Mouse (Mus musculus): Measurements from ENCODE around the gene Ppp6r1. TPM values are rescaled to one million over a fixed set of nuclear protein-coding genes. Genes with fewer than 3 reads are reported as not detected.

The Ppp6r1 gene
- total RNA-seq (2014; rRNA removed) = 103 and 131 TPM in 2 replicates
- polyA plus RNA-seq (2015; fragmentation: Nextera tagmentation; extraction: Ambion mirVana) = 7.7 and 10.1 TPM in 2 replicates

DNA sequence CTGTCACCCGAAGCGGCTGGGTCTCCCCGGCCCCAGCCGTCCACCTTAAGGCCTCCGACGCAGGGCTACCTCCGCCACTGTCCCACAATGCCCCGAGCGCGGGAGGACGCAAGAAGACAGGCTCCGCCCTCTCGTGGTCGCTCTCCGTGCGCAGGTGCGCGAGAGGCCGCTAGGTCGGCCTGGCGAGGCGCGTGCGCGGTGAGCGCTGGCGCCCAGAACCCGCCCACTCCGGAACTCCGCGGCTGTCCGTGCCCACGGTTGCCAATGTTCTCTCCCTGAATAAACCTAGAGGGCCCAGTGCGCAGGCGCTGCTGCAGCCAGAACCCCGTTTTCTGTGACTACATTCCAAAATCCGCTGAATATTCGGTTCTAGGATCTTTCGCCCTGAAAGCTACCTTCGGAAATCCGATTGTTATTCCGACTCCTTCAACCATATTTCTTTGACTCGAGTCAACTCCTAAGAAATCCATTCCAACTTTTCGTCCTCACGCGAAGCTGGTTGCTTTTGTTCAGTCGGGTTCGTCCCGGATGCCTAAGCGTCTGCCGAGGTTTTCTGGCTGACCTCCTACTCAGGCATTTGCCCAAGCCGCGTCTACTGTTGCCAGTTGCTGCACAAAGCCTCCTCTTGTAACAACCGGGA, at the start of gene Ppp6r1:
Gene Ppp6r1 (minus strand): TSS at position 108 of the 640 bp plus-strand sequence.
- H3K4me3 ChIP-seq (ENCODE audit: low read depth, low read length) = peak within 1 kb of the TSS; percentile 86
- DNase-seq (ENCODE audit: low spot score) = peak; percentile 98
- H3K27me3 ChIP-seq (ENCODE audit: insufficient read depth, low read length) = no peaks in the 10 kb centered on the region
- peak; percentile 96 for ATAC-seq (ENCODE audit: low FRiP score)
- peaks cover 19% of the 10 kb centered on the region for H3K4me1 ChIP-seq (ENCODE audit: insufficient read depth, low read length)
- H3K27ac ChIP-seq (ENCODE audit: low read depth, low read length) = peak within 1 kb of the TSS; percentile 95
- peak within 1 kb of the TSS; percentile 88 for H3K9ac ChIP-seq (replicated peaks; ENCODE audit: low read length, poor library complexity, severe bottlenecking)
- TF ChIP-seq CTCF (IDR thresholded peaks at IDR 0.05) = peak; percentile 72
- peaks cover 10% of the 10 kb centered on the region; the same call in 1 of the 2 replicates for H3K36me3 ChIP-seq (ENCODE audit: insufficient read depth, low read length)
- under 1% methylated on average over 54 of the region's 54 CpGs for WGBS
- no peaks in the 10 kb centered on the region for H3K9me3 ChIP-seq (ENCODE audit: low read length)
- H3K4me2 ChIP-seq (ENCODE audit: low read depth, low read length, poor library complexity, severe bottlenecking) = peak within 1 kb of the TSS; percentile 69

DNA sequence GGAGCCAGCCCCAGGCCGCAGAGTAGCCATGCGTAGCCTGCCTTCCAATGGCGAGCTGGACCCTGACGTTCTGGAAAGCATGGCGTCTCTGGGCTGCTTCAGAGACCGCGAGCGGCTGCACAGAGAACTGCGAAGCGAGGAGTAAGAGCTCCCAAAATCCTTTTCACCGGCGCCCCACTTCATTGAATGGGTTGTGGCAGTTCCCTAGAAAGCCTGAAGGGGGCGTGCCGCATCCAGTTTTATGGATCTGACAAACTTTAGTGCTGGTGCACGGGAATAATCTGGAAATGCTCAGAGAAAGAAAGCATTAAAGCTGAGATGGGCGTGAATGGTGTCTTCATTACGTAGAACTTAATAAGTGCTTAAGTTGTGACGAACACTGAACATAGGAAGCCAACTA, 46.3 kb upstream of the Ppp6r1 start:
- 0 out of 2 replicates have a peak, but pooled peaks have one; percentile 20 for ATAC-seq (ENCODE audit: low FRiP score)
- peak; percentile 75 for TF ChIP-seq CTCF (IDR thresholded peaks at IDR 0.05)
- Histone ChIP-seq H3K9me3 (ENCODE audit: low read length) (no peaks in the 10 kb centered on the region), H3K4me3 (ENCODE audit: low read depth, low read length) (no peak overlapping the region), H3K27me3 (ENCODE audit: insufficient read depth, low read length) (no peaks in the 10 kb centered on the region), H3K36me3 (ENCODE audit: insufficient read depth, low read length) (peaks cover 67% of the 10 kb centered on the region), H3K4me2 (ENCODE audit: low read depth, low read length, poor library complexity, severe bottlenecking) (no peak overlapping the region), H3K27ac (ENCODE audit: low read depth, low read length) (no peak overlapping the region), H3K9ac (replicated peaks; ENCODE audit: low read length, poor library complexity, severe bottlenecking) (no peak overlapping the region), H3K4me1 (ENCODE audit: insufficient read depth, low read length) (no peaks in the 10 kb centered on the region)
- DNase-seq (ENCODE audit: low spot score) = peak; percentile 61
- WGBS = 34% methylated on average over 18 of the region's 18 CpGs

DNA sequence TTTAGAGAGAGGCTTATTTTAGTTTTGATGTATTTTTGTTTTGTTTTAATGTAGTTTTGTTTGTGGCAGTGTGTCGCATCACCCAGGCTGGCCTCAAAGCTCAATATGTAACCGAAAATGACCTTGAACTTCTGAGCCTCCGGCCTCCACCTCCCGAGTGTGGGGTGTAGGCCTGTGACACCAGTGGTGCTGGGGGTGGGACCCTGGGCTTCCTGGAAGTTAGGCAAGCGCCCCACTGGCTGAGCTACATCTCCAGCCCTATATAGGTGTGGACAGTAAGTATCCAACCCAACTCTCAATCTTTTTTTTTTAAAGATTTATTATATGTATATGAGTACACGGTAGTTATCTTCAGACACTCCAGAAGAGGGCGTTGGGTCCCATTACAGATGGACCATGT, 44.4 kb upstream of the Ppp6r1 start:
- Histone ChIP-seq H3K36me3 (ENCODE audit: insufficient read depth, low read length) (peaks cover 69% of the 10 kb centered on the region), H3K9me3 (ENCODE audit: low read length) (no peaks in the 10 kb centered on the region), H3K4me1 (ENCODE audit: insufficient read depth, low read length) (no peaks in the 10 kb centered on the region), H3K27me3 (ENCODE audit: insufficient read depth, low read length) (no peaks in the 10 kb centered on the region), H3K27ac (ENCODE audit: low read depth, low read length) (no peak overlapping the region), H3K4me2 (ENCODE audit: low read depth, low read length, poor library complexity, severe bottlenecking) (no peak overlapping the region), H3K4me3 (ENCODE audit: low read depth, low read length) (no peak overlapping the region), H3K9ac (replicated peaks; ENCODE audit: low read length, poor library complexity, severe bottlenecking) (no peak overlapping the region)
- TF ChIP-seq CTCF (IDR thresholded peaks at IDR 0.05) = 0 out of 2 replicates have a peak, but pooled peaks have one; percentile 3
- no peak for DNase-seq (ENCODE audit: low spot score)
- ATAC-seq (ENCODE audit: low FRiP score) = peak; percentile 14; the same call in 1 of the 2 replicates
- WGBS = 96% methylated on average over 7 of the region's 7 CpGs

DNA sequence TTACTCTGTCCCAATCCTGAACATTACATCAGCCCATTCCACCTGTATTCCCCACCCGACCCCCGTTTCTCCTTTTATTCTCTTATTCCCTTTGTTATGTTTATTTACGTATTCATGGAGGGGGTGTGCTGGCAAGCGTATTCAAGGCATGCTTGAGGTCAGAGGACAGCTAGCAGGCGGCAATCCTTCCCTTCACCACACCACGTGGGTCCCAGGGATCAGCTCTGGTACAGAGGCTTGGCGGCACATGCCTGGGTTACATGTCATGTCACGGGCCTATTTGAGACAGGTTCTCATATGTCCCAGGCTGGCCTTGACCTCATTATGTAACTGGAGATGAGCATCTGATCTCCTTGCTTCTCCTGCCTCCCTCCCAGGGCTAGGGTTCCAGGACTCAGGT, 43.5 kb upstream of the Ppp6r1 start:
- no peaks in the 10 kb centered on the region for H3K9me3 ChIP-seq (ENCODE audit: low read length)
- ATAC-seq (ENCODE audit: low FRiP score) (no peak), DNase-seq (ENCODE audit: low spot score) (no peak)
- no peaks in the 10 kb centered on the region for H3K4me1 ChIP-seq (ENCODE audit: insufficient read depth, low read length)
- TF ChIP-seq CTCF (IDR thresholded peaks at IDR 0.05) = no peak
- H3K4me3 ChIP-seq (ENCODE audit: low read depth, low read length) = no peak overlapping the region
- H3K9ac ChIP-seq (replicated peaks; ENCODE audit: low read length, poor library complexity, severe bottlenecking) = peak overlapping the region; percentile 19; the same call in 1 of the 2 replicates
- no peak overlapping the region for H3K27ac ChIP-seq (ENCODE audit: low read depth, low read length)
- peaks cover 66% of the 10 kb centered on the region for H3K36me3 ChIP-seq (ENCODE audit: insufficient read depth, low read length)
- no peak overlapping the region for H3K4me2 ChIP-seq (ENCODE audit: low read depth, low read length, poor library complexity, severe bottlenecking)
- WGBS = 42% methylated on average over 8 of the region's 8 CpGs
- no peaks in the 10 kb centered on the region for H3K27me3 ChIP-seq (ENCODE audit: insufficient read depth, low read length)

DNA sequence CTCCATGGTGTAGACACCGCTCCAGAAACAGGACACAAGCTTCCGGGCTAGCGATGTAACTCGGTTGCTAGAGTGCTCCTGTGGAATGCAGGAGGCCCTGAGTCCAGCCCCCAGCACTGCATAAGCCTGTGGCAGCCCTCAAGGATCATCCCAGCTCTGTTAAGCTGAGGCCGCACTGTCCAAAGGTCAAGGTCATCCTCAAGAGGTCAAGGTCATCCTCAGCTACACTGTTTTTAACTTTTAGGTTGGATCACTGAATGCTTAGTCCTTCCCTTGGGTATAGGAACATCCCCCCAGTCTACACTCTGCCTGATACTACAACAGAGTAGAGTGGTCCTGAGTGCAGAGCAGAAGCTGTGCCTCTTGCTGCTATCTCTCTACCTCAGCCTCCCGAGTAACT, 34.2 kb upstream of the Ppp6r1 start:
- ATAC-seq (ENCODE audit: low FRiP score) = no peak
- Histone ChIP-seq H3K9ac (replicated peaks; ENCODE audit: low read length, poor library complexity, severe bottlenecking) (no peak overlapping the region), H3K27ac (ENCODE audit: low read depth, low read length) (no peak overlapping the region), H3K36me3 (ENCODE audit: insufficient read depth, low read length) (peaks cover 30% of the 10 kb centered on the region), H3K4me1 (ENCODE audit: insufficient read depth, low read length) (no peaks in the 10 kb centered on the region), H3K4me2 (ENCODE audit: low read depth, low read length, poor library complexity, severe bottlenecking) (no peak overlapping the region), H3K27me3 (ENCODE audit: insufficient read depth, low read length) (no peaks in the 10 kb centered on the region), H3K4me3 (ENCODE audit: low read depth, low read length) (no peak overlapping the region), H3K9me3 (ENCODE audit: low read length) (no peaks in the 10 kb centered on the region)
- no peak for DNase-seq (ENCODE audit: low spot score)
- TF ChIP-seq CTCF (IDR thresholded peaks at IDR 0.05) = no peak
- WGBS = 55% methylated on average over 6 of the region's 6 CpGs

DNA sequence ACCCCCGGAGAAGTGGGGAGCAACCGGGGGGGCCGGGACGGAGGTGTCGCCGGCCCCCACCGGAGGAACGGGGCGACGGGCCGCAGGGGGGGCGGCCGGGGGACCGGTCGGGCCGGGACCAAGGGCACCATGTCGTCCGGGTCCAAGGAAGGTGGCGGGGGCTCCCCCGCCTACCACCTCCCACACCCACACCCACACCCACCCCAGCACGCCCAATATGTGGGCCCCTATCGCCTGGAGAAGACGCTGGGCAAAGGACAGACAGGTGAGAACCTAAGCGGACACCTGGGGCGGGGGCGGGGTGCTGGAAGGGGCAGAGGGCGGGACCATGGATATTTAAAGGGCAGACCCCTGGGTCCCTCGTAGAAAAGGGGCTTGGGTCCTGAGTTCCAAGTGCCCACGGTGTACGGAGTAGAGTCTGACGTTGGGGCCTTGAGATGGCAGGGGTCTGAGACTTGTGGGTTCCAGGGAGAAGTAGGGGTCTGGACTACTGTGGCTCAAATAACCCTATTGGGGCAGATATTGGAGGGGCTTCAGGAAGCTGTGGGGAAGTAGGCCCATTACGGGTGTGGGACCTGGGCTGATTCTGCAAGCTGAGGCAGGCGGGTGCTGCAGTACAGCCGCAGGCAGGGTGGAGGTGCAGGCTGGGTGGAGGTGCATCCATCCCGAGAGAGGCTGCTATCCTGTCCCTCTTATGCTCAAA, 32.3 kb upstream of the Ppp6r1 start:
- H3K9ac ChIP-seq (replicated peaks; ENCODE audit: low read length, poor library complexity, severe bottlenecking) = peak overlapping the region; percentile 100
- peak overlapping the region; percentile 79 for H3K4me2 ChIP-seq (ENCODE audit: low read depth, low read length, poor library complexity, severe bottlenecking)
- 5% methylated on average over 27 of the region's 35 CpGs for WGBS
- ATAC-seq (ENCODE audit: low FRiP score) = peak; percentile 65
- peak; percentile 10 for DNase-seq (ENCODE audit: low spot score)
- no peak for TF ChIP-seq CTCF (IDR thresholded peaks at IDR 0.05)
- H3K9me3 ChIP-seq (ENCODE audit: low read length) = no peaks in the 10 kb centered on the region
- no peaks in the 10 kb centered on the region for H3K4me1 ChIP-seq (ENCODE audit: insufficient read depth, low read length)
- H3K36me3 ChIP-seq (ENCODE audit: insufficient read depth, low read length) = peaks cover 25% of the 10 kb centered on the region
- peak overlapping the region; percentile 96 for H3K27ac ChIP-seq (ENCODE audit: low read depth, low read length)
- H3K27me3 ChIP-seq (ENCODE audit: insufficient read depth, low read length) = no peaks in the 10 kb centered on the region
- H3K4me3 ChIP-seq (ENCODE audit: low read depth, low read length) = peak overlapping the region; percentile 97

Data from midbrain, postnatal 0 days (tissue).